Mouse (Mus musculus): ENCODE measurements around the gene Rundc3b.

DNA sequence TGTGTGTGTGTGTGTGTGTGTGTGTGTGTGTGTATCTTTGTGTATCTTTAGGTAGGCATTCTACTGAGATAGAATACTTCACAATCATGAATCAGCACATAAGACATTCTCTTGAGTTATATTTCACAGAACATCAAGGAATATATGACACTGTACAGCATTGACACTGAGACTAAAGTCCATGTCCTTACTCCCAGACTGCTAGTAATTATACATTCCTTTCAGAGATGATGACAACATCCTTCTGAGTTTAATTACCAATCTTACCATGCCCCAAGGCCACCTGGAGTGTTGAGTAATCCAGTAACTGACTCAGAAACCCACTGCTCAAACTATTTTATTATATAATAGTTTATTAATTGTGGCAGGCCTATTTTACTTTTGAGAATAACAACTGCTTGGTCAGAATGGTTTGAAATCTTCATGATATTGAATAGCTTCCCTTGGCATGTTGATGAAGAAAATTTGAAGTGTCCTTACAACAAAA lies 11.8 kb upstream of the Rundc3b start:
- TF ChIP-seq CTCF (IDR thresholded peaks at IDR 0.05) (no peak), POLR2A (IDR thresholded peaks at IDR 0.05; ENCODE audit: insufficient read depth, low read depth, low read length) (no peak)

All from heart, adult 2 months (tissue).